Mouse (Mus musculus) heart, adult 8-10 months (tissue): ENCODE measurements around the gene Abhd8. TPM values are rescaled to one million over a fixed set of nuclear protein-coding genes. Genes with fewer than 3 reads are reported as not detected.
"Not testable (repeated sequence)": the region's sequence is repeated elsewhere in the genome, so short reads cannot be mapped to it uniquely, and the experiment has no call there.

ENCODE experiments used
- DNase-seq: peaks from one replicate; pipeline ENCODE4 v3.0.0; 2022; ENCODE audit warnings: low spot score
- total RNA-seq, 4 experiments: library from RNA; stranded (reverse); gene quantifications; 2 replicates each; pipeline ENCODE4 v1.2.4; 2022

Abhd8 gene
- total RNA-seq, 4 experiments from 2014 or later = 21.4 to 29.6 (median 24.8) TPM

GRCm38 (mm10) chr8:71461152-71461840 is 2.2 kb downstream of the Abhd8 start:
- DNase-seq = no peak

GRCm38 (mm10) chr8:71460716-71461115 is 2.7 kb downstream of the Abhd8 start:
- no peak for DNase-seq

- no peak for DNase-seq
These were observed 5.7 kb downstream of the Abhd8 start for GRCm38 (mm10) chr8:71457659-71458270.

DNA sequence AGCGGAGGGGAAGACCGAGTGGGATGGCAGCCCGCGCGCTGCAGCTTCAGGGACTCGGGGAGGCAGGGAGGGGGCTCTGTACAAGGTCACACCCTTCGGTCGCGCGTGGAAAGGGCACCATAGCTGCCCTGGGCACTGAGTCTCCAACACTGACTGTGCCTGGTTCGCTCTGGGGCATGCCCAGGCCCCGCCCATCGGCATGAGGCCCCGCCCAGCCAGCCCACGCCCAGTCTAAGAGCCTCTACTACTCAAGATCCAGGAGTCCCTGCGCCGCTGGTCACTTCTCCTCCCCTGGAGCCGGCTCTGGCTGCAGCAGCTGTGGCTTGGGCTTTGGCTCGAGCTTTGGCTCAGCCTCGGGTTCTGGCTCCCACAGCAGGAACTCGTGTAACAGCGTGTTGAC is 6.5 kb downstream of the Abhd8 start:
- DNase-seq = no peak

GRCm38 (mm10) chr8:71454668-71455067 is 8.8 kb downstream of the Abhd8 start:
- no peak for DNase-seq

DNA sequence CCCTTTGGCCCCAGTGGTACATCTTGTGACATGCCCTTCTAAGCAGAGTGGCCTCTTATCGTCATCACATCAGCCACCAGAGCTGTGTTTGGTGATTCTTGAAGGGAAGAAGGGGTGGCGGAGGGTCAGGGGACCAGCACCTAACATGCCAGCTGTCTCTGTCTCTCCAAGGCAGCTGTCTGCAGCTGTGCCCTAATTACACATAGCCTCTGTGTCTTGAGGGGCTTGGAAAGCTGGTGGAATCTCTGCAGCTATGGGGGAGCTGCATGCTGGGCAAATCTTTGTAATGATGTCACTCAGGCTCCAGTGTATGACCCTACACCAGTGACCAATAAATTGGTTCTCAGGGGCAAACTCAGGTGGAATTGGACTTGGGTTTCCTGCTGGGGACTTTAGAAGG is 10.8 kb downstream of the Abhd8 start:
- DNase-seq = no peak

DNA sequence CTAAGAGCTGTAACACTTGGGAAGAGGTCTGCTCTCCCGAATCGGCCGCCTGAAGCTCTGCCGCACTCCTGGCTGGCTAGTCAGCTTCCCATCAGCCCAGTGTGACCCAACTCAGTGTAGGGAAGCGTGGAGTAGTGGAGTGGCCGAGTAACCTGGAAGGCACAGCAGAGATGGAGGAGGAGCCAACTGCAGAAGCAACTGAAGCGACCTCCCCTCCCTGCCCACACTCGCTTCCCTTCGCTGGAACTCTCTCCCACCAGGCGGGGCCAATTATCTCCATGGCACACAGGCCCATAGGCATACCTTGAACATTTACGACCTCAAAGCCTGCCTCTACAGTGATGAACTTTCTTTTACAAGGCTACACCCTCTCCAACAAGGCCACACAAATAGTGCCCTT is 11.7 kb downstream of the Abhd8 start:
- no peak for DNase-seq

DNA sequence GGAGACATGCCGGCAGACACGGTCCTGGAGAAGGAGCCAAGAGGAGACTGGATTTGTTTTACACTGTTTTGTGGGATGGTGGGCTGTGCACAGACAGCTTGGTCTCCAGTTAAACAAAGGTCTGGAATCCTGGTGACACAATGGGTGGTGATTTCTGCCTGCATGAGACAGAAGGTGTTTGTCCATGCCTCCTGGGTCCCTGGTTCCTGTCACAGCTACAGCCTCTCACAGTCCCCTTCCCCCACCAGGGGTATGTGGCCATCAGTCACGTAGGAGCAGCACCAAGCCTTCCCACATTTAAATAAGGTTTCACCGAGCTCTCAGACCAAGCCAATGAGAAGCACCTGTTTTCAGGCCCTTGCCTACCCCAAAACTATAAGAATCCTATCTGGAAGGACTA is 12.1 kb downstream of the Abhd8 start:
- DNase-seq = no peak

DNA sequence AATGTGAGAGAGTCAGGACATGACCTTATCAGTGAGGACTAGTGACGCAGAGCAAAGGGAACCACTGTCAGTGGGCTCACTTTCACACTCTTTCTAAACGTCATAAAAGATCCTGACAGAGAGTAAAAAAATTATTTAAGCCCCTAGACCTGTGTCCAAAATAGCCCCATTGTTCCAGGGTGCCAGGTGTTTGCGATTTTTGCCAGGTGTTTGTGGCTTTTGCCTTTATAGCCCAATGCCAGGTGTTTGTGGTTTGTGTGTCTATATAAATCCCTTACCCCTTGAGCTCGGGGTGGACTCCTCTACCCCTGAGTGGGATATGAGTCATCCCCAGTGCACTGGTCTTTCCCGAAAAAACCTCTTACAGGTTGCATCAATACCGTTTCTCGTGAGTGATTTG is 18.4 kb downstream of the Abhd8 start:
- DNase-seq = no peak

GRCm38 (mm10) chr8:71441404-71441803 is 22.1 kb downstream of the Abhd8 start:
- peak; percentile 54 for DNase-seq

- no peak for DNase-seq
These were observed 26.4 kb downstream of the Abhd8 start for GRCm38 (mm10) chr8:71437041-71437440.

DNA sequence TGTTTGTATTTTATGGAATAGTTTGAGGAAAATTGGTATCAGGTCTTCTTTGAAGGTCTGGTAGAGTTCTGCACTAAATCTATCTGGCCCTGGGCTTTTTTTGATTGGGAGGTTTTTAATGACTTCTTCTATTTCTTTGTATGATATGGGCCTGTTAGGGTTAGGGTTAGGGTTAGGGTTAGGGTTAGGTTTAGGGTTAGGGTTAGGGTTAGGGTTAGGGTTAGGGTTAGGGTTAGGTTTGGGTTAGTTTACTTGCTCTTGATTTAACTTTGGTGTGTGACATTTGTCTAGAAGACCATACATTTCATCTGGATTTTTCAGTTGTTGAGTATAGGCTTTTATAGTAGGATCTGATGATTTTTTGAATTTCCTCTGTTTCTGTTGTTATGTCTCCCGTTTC is 30.5 kb downstream of the Abhd8 start:
- not testable (repeated sequence) for DNase-seq

DNA sequence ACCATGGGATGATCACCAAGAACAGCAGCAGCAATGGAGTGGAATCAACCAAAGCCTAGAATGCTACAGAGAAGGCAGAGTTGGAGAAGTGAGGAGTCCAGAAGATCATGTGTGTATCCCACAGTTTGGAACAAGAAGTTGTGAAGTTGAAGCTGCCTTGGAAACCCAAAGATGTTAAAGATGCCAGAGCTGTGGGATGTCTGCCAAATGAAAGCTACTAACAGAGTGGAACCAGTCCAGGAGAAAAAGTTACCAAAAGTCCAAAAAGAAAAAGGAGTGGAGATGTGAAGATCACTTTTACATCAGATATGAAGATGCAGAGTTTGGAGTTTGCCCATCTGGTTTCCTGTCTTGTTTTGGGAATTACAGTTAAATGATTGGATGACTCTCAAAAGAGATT is 41.3 kb downstream of the Abhd8 start:
- DNase-seq = no peak

DNA sequence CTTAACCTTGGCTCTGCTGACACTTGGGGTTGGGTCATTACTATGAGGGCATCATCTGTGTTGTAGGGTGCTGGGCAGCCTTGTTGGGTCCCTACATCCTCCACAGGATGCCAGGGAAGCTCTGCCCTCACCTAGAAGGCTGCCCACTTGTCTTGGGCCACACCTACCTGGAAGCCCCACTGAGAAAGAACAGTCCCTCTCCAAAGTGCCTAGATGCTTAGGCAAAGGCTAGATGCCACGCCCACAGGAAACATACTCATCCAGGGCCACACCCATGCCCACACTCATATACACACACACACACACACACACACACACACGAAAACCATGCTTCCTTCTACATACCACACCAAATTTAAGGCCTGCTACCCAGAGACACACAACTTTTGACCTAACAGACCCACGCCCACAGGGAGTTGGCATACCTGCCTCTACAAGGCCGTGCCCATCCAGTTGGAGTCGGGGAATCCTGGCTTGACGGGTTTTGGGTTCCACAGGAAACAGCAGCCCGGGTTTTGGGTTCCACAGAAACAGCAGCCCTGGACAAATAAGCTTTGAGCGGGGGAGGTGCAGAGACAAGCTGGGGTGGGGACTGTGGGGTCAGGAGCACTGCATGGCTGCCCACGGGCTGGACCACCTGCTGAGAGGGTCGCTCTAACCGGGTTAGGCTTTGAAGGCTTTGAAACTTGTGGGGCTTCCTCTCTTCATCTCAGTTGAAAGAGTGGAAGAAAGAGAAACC is 51.8 kb downstream of the Abhd8 start:
- no peak for DNase-seq

GRCm38 (mm10) chr8:71408231-71408630 is 55.2 kb downstream of the Abhd8 start:
- no peak for DNase-seq

GRCm38 (mm10) chr8:71407441-71407840 is 56.0 kb downstream of the Abhd8 start:
- DNase-seq = no peak

Other genes starting within 250 kb of the Abhd8 start
- gene Myo9b, start 190.9 kb downstream of the Abhd8 start, total RNA-seq = 10 to 100 TPM; 22.8 to 27.1 (median 24.2) TPM
- gene Haus8, start 190.7 kb downstream of the Abhd8 start, total RNA-seq = 10 to 100 TPM; 21.9 to 30.3 (median 26.9) TPM
- 100 to 1,000 TPM; 176 to 184 (median 181) TPM for gene Use1, start 96.8 kb downstream of the Abhd8 start, total RNA-seq
- gene Ocel1, start 92.4 kb downstream of the Abhd8 start, total RNA-seq = 10 to 100 TPM; 11.2 to 15.0 (median 13.9) TPM
- gene Nr2f6, start 81.7 kb downstream of the Abhd8 start, total RNA-seq = 10 to 100 TPM; 44.3 to 52.2 (median 46.2) TPM
- gene Ushbp1, start 67.9 kb downstream of the Abhd8 start, total RNA-seq = 10 to 100 TPM; 20.8 to 33.7 (median 22.0) TPM
- 10 to 100 TPM; 70.0 to 72.7 (median 71.3) TPM for gene Babam1, start 66.8 kb downstream of the Abhd8 start, total RNA-seq
- gene Ankle1, start 57.6 kb downstream of the Abhd8 start, total RNA-seq = under 1 TPM in 1 of 4 experiments, not detected in 3; 0.11 TPM
- 100 to 1,000 TPM; 114 to 128 (median 119) TPM for gene Mrpl34, start 1.3 kb upstream of the Abhd8 start, total RNA-seq
- gene Dda1, start 5.5 kb upstream of the Abhd8 start, total RNA-seq = 10 to 100 TPM; 31.0 to 37.7 (median 33.8) TPM
- 10 to 100 TPM; 14.1 to 17.3 (median 16.1) TPM for gene Ano8, start 22.3 kb upstream of the Abhd8 start, total RNA-seq
- gene Gtpbp3, start 24.4 kb upstream of the Abhd8 start, total RNA-seq = 10 to 100 TPM; 17.5 to 22.2 (median 19.0) TPM
- gene Plvap, start 48.1 kb upstream of the Abhd8 start, total RNA-seq = 10 to 100 TPM; 23.8 to 29.1 (median 27.0) TPM
- gene Ccdc194, start 62.1 kb upstream of the Abhd8 start, total RNA-seq = not detected
- 10 to 100 TPM; 13.5 to 18.7 (median 14.2) TPM for gene Bst2, start 73.8 kb upstream of the Abhd8 start, total RNA-seq
- gene Mvb12a, start 79.3 kb upstream of the Abhd8 start, total RNA-seq = 10 to 100 TPM; 28.8 to 31.5 (median 29.1) TPM
- gene Tmem221, start 95.2 kb upstream of the Abhd8 start, total RNA-seq = under 1 TPM in 2 of 4 experiments, not detected in 2; 0.16 to 0.25 TPM
- gene Nxnl1, start 102.9 kb upstream of the Abhd8 start, total RNA-seq = under 1 TPM in 2 of 4 experiments, not detected in 2; 0.14 to 0.19 TPM
- gene Slc27a1, start 105.2 kb upstream of the Abhd8 start, total RNA-seq = 100 to 1,000 TPM; 192 to 237 (median 204) TPM
- gene Pgls, start 128.5 kb upstream of the Abhd8 start, total RNA-seq = 10 to 100 TPM; 57.7 to 65.1 (median 62.6) TPM
- 1 to 10 TPM; 1.1 to 1.4 (median 1.2) TPM for gene Fam129c, start 134.0 kb upstream of the Abhd8 start, total RNA-seq
- gene Colgalt1, start 147.3 kb upstream of the Abhd8 start, total RNA-seq = 10 to 100 TPM; 38.4 to 41.5 (median 39.9) TPM
- 1 to 10 TPM in 1 of 4 experiments, under 1 TPM in 3; 0.49 to 1.4 (median 0.57) TPM for gene Unc13a, start 208.1 kb upstream of the Abhd8 start, total RNA-seq
- 10 to 100 TPM in 1 of 4 experiments, 1 to 10 TPM in 3; 6.4 to 10.3 (median 7.6) TPM for gene Jak3, start 212.6 kb upstream of the Abhd8 start, total RNA-seq
- 1 to 10 TPM; 2.2 to 4.6 (median 2.5) TPM for gene Insl3, start 225.6 kb upstream of the Abhd8 start, total RNA-seq
- 1 to 10 TPM; 4.0 to 6.9 (median 5.3) TPM for gene B3gnt3, start 238.1 kb upstream of the Abhd8 start, total RNA-seq